Mouse (Mus musculus) adrenal gland, adult (tissue): ENCODE measurements at regions not wholly inside any gene's neighbourhood (a gene's known extent, or its start where the extent isn't known, plus 50 kb on each side); places are given as distances from the start of the nearest gene placed in this dataset.

Experiments used
- DNase-seq, 2 experiments: peaks; one replicate each; pipeline ENCODE4 v3.0.0; 2022 to 2023; ENCODE audit warnings: low spot score in 1 of 2; ENCODE audit not compliant: inconsistent age in 2 of 2

- DNase-seq = no peak
Observed at GRCm38 (mm10) chr9:61819836-61820235, 94.5 kb downstream of the Rplp1 start.

GRCm38 (mm10) chr9:61816589-61817179 lies 97.7 kb downstream of the Rplp1 start:
- no peak for DNase-seq

- DNase-seq = no peak
Observed at GRCm38 (mm10) chr9:61815995-61816394, 98.3 kb downstream of the Rplp1 start.

- DNase-seq = no peak
Observed at GRCm38 (mm10) chr9:61813291-61813690, 101.1 kb downstream of the Rplp1 start.

GRCm38 (mm10) chr9:61812315-61812714 lies 102.0 kb downstream of the Rplp1 start:
- no peak for DNase-seq

GRCm38 (mm10) chr9:61810456-61810855 lies 103.9 kb downstream of the Rplp1 start:
- peak in 1 of 2 experiments; percentile 46 for DNase-seq

- no peak for DNase-seq
Observed at GRCm38 (mm10) chr9:61808351-61809225, 105.8 kb downstream of the Rplp1 start.

GRCm38 (mm10) chr9:61805971-61806370 lies 108.4 kb downstream of the Rplp1 start:
- peak in 1 of 2 experiments; percentile 49 for DNase-seq

GRCm38 (mm10) chr9:61803555-61803954 lies 110.8 kb downstream of the Rplp1 start:
- no peak for DNase-seq

GRCm38 (mm10) chr9:61802694-61803093 lies 111.6 kb downstream of the Rplp1 start:
- peak in 1 of 2 experiments; percentile 67 for DNase-seq

GRCm38 (mm10) chr9:61799535-61799934 lies 114.8 kb downstream of the Rplp1 start:
- peak; percentile 87 to 93 for DNase-seq

- DNase-seq = no peak
Observed at GRCm38 (mm10) chr9:61795910-61796309, 118.4 kb downstream of the Rplp1 start.

GRCm38 (mm10) chr9:61791435-61792064 lies 122.8 kb downstream of the Rplp1 start:
- DNase-seq = no peak

GRCm38 (mm10) chr9:61790849-61791248 lies 123.5 kb downstream of the Rplp1 start:
- DNase-seq = no peak

- DNase-seq = no peak
Observed at GRCm38 (mm10) chr9:61789066-61789897, 125.1 kb downstream of the Rplp1 start.

GRCm38 (mm10) chr9:61781469-61781868 lies 132.9 kb downstream of the Rplp1 start:
- no peak for DNase-seq

- no peak for DNase-seq
Observed at GRCm38 (mm10) chr9:61780186-61780939, 134.0 kb downstream of the Rplp1 start.

- DNase-seq = no peak
Observed at GRCm38 (mm10) chr9:61779165-61779564, 135.2 kb downstream of the Rplp1 start.

- DNase-seq = no peak
Observed at GRCm38 (mm10) chr9:61776446-61776845, 137.9 kb downstream of the Rplp1 start.
